Mouse (Mus musculus): ENCODE results near the gene Msln.

DNA sequence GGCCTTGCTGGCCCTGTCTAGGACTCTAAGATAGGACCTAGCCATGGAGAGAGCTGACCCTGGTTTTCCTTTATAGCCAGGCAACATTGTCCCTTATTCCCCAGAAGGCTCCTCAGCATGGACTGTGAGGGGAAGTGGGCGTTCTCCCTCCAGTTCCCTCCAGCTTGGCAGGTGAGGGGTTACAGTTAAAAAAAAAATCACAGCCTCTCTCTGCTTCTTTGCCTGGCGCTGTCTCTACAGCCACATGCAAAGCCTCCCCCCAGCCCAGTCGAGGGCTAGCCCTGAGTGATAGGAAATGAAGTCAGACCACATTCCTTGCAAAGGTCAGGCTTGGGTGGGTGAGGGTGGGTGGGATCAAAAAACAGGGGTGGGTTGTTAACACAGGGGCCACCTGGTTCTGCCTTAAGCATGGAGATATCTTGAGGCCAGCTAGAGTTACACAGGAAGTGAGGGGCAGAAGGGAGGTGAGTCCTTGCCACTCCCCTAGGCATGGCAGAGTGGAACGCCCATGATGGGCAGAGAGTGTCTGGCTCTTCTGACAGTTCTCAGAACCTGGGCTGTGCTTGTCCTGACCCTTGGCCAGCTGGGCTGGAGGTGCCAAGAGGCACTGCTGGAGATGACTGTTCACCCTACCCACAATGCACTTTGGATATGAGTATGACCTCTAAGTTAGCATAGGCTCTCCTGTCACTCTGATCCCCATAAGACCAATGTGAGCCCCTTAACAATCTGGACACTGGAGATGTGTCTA, 1.6 kb upstream of the Msln start:
- no peak for TF ChIP-seq CTCF (IDR thresholded peaks at IDR 0.05; ENCODE audit: borderline replicate concordance, control insufficient read depth, extremely low read depth, insufficient read depth, low read length, poor library complexity)
- TF ChIP-seq POLR2A (IDR thresholded peaks at IDR 0.05; ENCODE audit: control insufficient read depth, extremely low read depth, insufficient read depth, low read length, poor library complexity) = no peak
